Mouse (Mus musculus) mature B cell (primary cell): ENCODE measurements at regions not wholly inside any gene's neighbourhood (a gene's known extent, or its start where the extent isn't known, plus 50 kb on each side); places are given as distances from the start of the nearest gene placed in this dataset.

Experiments
- in situ Hi-C: fragments of 300-500 bp; cut with MboI; formaldehyde crosslinking; loops from 2 replicates; pipeline ENCODE4 v1.14.3; 2019

- in situ Hi-C loops = no loop called here
These were observed 269.2 kb upstream of the Dab2 start for GRCm38 (mm10) chr15:6030396-6030795.

- in situ Hi-C loops = no loop called here
These were observed 265.4 kb upstream of the Dab2 start for GRCm38 (mm10) chr15:6034156-6034555.

- in situ Hi-C loops = no loop called here
These were observed 254.9 kb upstream of the Dab2 start for GRCm38 (mm10) chr15:6044511-6045256.

DNA sequence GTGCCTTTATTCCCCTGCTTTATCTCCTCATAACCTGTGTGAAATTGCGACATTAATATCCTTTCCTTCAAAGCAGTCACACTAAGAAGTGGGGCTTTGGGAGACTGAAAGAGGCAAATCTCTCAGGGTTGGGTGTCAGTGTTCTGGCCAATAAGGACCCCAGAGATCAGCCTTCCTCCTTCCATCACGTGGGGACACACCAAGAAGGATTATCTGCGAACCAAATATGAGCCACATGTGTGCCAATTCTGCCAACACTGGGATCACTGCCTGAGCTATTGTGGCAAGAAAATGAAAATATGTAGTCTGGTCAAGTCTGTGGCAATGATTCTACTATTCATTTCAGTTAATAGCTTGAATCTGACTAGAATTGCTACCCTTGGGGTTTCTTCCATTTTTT lies 243.9 kb upstream of the Dab2 start:
- in situ Hi-C loops = no loop called here

- in situ Hi-C loops = no loop called here
These were observed 242.5 kb upstream of the Dab2 start for GRCm38 (mm10) chr15:6056887-6057626.

GRCm38 (mm10) chr15:6059361-6059760 lies 240.2 kb upstream of the Dab2 start:
- in situ Hi-C loops = no loop called here

GRCm38 (mm10) chr15:6059790-6060189 lies 239.8 kb upstream of the Dab2 start:
- in situ Hi-C loops = no loop called here

- in situ Hi-C loops = no loop called here
These were observed 238.9 kb upstream of the Dab2 start for GRCm38 (mm10) chr15:6060649-6061048.

DNA sequence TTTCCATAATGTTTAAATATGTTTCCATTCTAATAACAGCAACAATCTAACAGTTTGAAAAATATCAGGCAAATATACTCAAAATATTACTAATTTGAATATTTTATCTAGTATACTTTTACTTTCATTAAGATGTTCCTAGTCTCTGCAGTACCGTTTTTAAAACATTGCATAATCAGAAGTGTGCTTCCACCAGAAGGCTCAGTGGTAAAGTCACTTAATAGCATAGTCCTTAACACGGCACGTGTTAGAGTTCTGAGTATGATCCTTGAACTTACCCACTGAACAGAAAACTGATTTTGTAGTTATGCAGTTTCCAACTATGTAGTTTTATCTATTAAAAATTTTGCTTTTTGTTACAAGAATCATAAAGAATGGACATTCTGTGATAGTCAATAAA lies 234.5 kb upstream of the Dab2 start:
- in situ Hi-C loops = no loop called here

DNA sequence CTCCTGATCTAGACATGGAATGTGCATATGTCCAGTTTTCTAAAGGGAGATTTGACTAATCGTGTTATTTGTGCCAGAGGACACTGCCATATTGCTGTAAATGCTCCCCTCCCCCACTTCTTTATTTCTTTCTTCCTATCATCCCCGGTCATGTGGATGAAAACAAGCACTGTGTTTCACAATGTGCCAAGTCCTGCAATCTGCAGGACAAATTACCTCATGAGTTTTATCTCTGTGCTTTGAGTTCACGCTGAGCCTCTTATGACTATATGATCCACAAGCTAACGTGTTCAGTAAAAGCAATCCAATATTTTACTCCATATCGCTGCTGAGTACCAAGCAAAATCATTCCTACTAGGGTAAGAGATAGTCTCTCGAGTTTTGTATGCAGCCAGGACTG lies 232.2 kb upstream of the Dab2 start:
- in situ Hi-C loops = no loop called here

DNA sequence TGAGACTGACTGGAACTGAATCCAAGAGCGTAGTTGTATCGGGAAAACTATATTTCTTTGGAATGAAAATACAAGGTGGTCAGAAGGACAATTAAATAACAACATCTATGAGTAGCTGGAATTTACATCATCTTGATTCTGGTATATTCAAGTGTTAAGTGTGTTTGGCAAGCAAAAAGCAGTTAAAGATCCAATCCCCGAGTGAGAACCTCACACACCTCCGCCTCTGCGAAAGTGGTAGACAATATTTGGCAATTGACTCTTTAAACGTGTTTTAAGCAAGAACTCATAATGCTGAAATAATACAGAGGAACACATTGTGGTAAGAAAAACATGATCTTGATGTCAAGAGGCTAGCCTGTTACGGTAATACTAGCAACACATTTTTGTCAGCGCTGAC lies 231.2 kb upstream of the Dab2 start:
- in situ Hi-C loops = no loop called here

- in situ Hi-C loops = no loop called here
These were observed 227.7 kb upstream of the Dab2 start for GRCm38 (mm10) chr15:6071873-6072272.

GRCm38 (mm10) chr15:6072920-6073319 lies 226.7 kb upstream of the Dab2 start:
- in situ Hi-C loops = no loop called here

DNA sequence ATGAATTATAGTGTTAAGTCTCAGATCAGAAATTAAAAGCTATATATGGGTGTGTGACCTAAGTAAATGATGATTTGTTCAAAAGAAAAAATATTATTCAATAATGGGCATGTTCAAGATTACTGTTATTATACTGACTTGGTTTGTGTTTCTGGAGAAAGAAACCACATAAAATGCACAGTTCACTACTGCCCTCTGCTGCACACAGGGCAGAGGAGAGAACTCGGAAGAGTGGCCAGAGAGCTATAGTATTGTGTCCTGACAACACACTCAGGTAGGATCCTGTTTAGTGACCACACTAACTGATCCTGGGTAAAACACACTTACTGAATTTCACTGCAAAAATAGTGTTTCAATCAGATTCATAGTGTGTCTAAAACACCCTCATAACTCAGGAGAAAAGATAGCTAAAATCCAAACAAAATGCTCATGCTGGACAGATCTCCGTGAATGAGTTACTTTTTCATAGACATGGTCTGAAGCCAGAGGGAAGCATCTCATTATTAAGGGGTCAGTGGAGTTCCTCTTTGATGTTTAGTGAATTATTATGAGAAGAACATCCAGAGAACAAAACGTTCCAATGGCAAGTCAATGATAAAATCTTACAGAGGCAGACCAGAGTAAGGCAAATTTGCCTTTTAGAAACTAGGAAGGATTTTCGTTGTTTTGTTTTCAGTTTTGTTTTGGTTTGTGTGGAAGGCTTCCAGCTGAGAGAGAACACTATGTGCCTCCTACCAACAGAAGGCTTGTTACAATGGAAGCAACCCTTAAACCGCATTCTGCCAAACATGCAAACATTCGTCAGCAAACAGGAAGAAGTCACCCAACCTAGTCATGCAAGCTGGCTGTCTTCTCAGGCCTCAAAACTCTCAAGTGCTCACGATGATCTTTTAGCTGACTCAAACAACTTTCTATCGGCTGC lies 218.6 kb upstream of the Dab2 start:
- in situ Hi-C loops = no loop called here

DNA sequence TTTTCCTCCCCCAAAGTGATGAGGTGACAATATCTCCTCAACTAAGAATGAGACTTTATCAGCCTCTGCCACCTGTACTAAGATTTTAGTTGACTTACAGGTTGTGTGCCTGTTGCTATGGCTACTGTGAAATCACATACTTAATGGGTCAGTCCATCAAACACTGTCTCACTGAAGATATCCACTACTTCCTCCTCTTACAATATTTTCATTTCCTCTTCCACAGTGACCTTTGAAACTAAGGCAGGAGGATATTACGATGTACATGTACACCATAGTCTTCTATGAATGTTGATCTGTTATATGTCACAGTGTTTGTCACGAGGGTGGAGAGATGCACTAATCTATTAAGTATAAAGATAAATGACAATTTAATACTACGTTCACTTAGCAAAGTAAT lies 212.4 kb upstream of the Dab2 start:
- in situ Hi-C loops = no loop called here

DNA sequence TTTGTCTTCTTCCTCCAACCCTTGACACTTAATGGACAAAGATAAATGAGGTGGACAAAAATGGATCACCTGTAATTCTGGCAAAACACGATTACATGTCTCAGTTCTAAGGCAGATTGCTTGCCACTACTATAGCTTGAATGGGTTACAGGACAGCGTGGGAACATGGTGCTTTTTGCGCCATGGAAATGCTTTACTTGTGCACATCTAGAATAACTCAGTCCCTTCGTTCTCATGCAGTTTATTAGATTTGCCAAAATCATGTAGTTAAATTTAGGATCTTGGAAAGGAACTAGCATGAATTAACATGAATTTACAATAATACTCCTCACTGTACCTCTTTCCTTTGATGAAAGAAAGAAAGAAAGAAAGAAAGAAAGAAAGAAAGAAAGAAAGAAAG lies 211.1 kb upstream of the Dab2 start:
- in situ Hi-C loops = no loop called here

DNA sequence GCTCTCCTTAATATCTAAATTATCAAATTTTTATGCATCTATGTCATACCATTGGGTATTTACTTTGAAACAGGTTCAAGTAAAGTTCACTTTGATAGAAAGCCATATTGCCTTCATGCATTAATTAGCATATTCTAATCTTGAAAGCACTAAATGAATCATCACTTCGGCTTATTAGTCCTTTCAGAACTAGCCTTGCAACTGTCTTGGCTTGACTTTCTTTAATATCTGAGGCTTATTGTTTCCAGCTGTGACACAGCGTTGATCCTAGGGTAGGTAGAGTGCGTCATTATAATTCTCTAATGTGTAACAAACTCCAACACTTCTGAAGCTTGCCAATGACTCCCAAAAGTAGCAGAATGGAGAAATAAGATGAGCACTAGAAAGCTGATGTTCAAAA lies 169.9 kb upstream of the Dab2 start:
- in situ Hi-C loops = no loop called here

- in situ Hi-C loops = no loop called here
These were observed 167.4 kb upstream of the Dab2 start for GRCm38 (mm10) chr15:6132216-6132615.

- in situ Hi-C loops = no loop called here
These were observed 154.5 kb upstream of the Dab2 start for GRCm38 (mm10) chr15:6145071-6145470.

- in situ Hi-C loops = no loop called here
These were observed 144.9 kb upstream of the Dab2 start for GRCm38 (mm10) chr15:6154706-6155105.

GRCm38 (mm10) chr15:6180261-6180660 lies 119.3 kb upstream of the Dab2 start:
- in situ Hi-C loops = no loop called here

GRCm38 (mm10) chr15:6183627-6184026 lies 116.0 kb upstream of the Dab2 start:
- in situ Hi-C loops = no loop called here
